Mouse (Mus musculus) left cerebral cortex, postnatal 25 days (tissue): ENCODE measurements around the gene Proser3. TPM values are rescaled to one million over a fixed set of nuclear protein-coding genes. Genes with fewer than 3 reads are reported as not detected.

Experiments used
- DNase-seq, 2 experiments: peaks; one replicate each; pipeline ENCODE4 v3.0.0; 2022; ENCODE audit warnings: low spot score in 2 of 2, mixed read lengths in 1 of 2
- intact Hi-C: fragments of 180-260 bp; cut with DNase I; formaldehyde crosslinking; loops from one replicate; pipeline ENCODE4 v1.15.1; 2025
- total RNA-seq, 2 experiments: library from RNA; stranded (reverse); gene quantifications; 2 replicates each; pipeline ENCODE4 v1.2.3; 2021

Proser3 gene
- total RNA-seq, 2 experiments from 2014 or later = 5.2 to 5.5 TPM

DNA sequence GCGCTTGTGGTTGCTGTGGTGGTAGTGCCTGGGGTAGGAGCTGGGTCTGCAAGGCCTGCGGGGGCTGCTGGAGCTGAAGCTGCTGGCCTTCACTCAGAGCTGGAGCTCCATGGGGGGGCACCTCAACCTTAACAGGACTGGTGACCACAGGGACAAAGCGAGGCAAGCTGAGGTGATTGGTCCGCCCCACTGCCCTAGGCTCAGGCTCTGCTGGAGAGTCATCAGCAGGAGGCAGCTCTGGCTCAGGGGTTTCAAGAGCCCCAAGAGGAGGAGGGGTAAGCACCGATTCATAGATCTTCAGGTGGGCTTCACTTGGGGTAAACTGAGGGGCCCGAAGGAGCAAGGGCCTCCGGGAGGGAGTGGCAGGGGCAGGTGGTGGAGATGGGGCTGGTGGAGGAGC, 33.1 kb upstream of the Proser3 start:
- intact Hi-C loops = loop anchor here (5.0 kb wide), 1 partner anchor 272 kb away; the partner anchor contains the start of gene Ffar3

DNA sequence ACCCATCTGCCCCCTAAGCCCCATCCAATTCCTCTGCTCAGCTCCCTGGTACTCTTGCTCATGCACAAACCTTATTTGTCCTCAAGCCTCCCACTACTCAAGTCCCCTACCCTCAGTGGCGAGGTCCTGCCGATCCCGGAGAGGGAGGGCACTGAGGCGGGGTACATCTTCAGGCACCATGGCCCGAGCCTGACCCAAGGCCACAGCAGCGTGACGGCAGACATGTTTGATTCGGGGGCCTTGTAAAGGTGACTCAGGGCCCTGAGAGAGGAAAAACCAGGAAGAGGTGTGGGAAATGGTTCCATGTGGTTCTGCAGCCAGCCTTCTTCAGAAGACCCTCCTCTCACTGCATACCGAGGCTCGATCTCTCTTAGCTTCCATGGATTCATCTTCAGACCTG, 32.2 kb upstream of the Proser3 start:
- intact Hi-C loops = no loop called here
- DNase-seq = no peak

More for the DNA sequence above, 33.1 kb upstream of the Proser3 start:
- no peak for DNase-seq

DNA sequence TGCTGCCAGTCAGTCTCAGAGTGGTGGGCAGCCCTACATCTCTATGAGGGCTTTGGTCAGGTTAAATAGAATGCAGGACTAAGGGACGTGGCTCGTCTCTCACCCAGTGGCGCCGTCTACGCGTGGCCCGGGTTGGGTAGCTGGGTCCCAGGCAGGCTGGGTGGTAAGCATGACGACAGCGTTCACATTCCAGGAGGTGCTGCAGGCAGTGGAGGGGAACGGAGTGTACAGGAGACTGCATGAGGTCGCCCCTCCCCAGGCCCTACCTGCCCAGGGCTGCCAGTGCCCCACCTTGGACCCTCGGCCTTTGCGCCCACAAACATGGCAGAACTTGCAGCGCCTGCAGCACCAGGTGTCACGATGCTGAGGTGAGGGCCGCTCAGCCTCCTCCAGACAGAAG, 29.4 kb upstream of the Proser3 start:
- no peak for DNase-seq
- intact Hi-C loops = no loop called here

DNA sequence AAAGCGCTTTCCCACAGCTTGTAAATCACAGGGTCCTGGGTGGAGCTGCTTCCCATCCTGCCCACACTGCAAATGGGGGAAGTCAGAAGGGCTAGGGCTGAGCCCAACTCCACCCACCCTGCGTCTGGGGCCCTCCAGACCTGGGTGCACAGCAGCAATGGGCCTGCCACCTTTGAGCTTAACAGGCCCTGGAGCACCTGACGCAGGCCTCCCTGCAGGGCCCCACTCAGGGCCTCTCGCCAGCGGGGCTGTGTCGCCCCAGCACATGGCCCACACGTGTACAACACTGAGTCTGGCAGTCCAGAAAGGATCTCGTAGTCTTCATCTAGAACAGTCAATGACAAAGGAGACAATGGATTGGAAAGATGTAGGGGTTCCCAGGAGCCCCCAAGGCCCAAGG, 27.9 kb upstream of the Proser3 start:
- intact Hi-C loops = no loop called here
- no peak for DNase-seq

DNA sequence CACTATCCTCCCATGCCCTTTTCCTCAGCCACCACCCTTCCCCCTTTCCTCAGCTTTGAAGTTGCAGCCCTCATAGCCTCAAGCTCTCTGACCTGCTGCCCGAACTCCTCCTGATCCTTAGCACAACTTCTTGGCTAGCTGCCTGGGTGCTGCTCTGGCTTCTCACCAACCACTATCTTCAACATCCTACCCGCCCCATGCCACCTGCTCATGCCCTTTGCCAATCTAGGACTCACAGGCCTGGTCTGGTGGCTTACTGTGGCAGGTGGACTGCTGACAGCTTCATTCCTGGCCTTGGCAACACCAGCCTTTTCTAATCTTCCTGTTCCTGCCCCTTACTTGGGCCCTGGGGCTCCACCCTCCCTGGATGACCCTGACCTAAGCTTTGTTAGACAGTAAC, 20.9 kb upstream of the Proser3 start:
- intact Hi-C loops = no loop called here
- no peak for DNase-seq

DNA sequence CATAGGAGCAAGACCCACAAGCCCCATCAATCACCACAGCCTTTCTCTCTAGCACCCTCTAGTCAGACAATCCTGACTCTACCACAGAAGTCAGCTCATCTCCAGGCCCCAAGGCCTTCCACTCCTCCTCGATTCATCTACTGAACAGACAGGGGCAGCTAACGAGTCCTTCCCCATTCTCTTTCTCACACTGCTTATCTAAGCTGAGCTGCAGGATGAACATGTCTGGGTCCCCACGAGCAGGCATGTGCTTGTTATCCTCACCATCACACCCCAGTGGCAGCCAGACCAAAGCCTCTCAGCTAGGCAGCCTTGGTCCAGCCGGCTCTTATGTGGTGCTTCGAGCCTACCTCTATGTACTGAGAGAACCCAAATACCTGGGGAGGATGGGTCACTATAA, 20.3 kb upstream of the Proser3 start:
- intact Hi-C loops = no loop called here
- no peak for DNase-seq

DNA sequence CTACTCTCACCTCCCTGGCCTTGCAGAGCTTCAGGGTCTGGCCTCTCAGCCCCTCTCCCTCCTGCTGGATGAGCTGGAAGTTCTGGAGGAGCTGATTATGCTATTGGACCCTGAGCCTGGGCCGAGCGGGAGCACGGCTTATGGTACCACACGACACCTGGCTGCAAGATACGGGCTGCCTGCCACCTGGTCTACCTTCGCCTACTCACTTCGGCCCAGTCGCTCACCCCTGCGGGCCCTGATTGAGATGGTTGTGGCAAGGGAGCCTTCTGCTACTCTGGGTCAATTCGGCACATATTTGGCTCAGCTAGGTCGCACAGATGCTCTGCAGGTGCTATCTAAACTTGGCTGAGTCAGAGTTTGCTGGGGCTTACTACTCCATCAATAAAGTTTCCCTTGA, 15.5 kb upstream of the Proser3 start:
- intact Hi-C loops = no loop called here
- no peak for DNase-seq

DNA sequence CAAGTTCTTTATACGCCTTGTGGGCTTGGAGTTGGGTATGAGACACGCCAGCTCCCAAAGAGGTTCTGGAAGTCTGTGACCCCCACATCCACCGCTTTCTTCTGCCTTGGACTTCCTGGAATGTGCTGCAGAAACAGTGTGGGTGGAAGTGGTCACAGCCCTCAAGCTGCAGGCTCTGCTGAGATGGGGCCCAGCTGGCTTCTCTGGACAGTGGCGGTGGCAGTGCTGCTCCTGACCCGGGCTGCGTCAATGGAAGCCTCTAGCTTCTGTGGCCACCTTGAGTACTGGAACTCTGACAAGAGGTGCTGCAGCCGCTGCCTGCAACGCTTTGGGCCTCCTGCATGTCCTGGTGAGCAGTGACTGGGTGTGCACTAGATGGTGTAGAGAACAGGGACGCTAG, 13.9 kb upstream of the Proser3 start:
- no peak for DNase-seq

DNA sequence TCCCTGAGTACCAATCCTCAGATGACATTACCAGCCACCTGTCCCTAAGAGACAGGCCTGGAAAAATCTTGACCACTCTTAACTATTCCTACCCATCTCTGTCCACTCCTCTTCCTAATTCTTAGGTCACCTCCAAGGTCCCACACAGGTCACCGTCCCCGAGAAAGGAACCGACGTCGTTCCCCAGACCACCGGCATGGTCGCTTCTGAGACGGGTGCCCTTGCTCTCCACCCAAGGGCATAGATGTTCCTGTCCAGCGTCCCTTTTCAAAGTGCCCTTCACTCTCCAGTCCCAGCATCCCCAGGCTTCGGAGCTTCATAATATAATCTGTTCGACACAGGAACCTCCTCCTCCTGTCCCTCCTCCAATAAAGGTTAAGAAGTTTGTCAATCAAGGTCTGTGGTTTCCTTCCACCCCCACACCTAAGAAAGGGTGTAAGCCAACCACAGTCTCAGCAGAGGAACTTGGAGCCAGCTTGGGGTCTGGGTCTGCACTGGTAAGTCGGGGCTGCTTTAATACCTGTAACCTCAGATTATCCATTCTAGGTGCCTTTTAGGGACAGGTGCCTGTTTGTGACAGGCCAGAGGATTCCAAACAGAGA, 13.0 kb upstream of the Proser3 start, which contains the start of gene Igflr1:
TSS of gene Igflr1 (plus strand) at position 458 of the 602 bp plus-strand sequence.
- intact Hi-C loops = no loop called here
- DNase-seq = no peak

More for the DNA sequence above, 13.9 kb upstream of the Proser3 start:
- intact Hi-C loops = no loop called here

DNA sequence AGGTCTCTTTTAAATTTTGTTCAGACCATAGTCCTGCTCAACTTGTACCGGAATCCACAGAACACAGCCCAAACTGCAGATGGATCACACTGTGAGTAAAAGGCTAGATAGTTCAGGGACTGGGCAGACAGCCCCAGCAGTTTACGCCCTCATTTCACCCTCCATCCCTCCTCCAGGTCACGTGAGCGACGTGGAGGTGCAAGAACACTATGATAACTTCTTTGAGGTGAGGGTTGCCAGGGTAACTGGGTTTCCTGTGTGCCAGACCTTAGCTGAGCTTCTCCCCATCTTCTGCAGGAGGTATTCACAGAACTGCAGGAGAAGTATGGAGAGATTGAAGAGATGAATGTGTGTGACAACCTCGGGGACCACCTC, 11.8 kb upstream of the Proser3 start:
- DNase-seq = no peak
- intact Hi-C loops = loop anchor here (1.0 kb wide), 1 partner anchor 24 kb away; the partner anchor contains the start of gene Kmt2b

DNA sequence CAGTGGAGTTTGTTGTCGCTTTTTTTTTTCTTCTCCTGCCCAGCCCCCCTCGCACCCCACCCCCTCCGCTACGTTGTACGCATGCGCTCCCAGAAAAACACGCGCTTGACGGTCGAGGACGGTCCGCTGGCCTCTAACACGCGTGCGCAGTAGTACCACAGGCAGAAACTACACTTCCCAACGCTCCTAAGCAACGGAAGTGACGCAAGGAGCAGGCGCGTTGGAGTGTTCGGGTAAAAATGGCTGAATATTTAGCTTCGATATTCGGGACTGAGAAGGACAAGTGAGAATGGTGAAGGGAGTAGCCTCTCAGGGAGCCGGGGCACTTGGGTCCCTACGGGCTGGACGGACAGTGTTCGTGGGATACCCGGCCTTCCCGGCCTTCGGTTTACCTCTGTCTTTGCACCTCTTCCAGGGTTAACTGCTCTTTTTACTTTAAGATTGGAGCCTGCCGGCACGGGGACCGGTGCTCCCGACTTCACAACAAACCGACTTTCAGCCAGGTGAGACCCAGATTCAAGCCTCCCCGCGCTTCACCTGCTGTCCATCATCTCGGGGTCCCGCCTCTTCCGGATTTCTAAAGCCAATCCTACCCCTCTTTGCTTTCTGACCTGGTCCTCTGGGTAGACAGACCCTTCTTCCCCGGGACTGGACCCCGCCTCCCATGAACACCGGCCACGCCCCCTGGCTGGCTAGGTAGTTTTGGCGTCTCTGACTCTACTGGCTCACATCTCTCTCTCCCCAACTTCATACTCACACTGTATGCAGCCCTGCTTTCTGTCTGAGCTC, 11.2 kb upstream of the Proser3 start, which contains the start of the genes U2af1l4, Gm49396 and Psenen:
TSS of gene U2af1l4 (plus strand) at position 185 of the 789 bp plus-strand sequence.
TSS of gene Gm49396 (plus strand) at position 228 of the 789 bp plus-strand sequence.
TSS of gene Psenen (minus strand) at position 511 of the 789 bp plus-strand sequence.
- intact Hi-C loops = loop anchor here (1.0 kb wide), 1 partner anchor 25 kb away; the partner anchor contains the start of gene Kmt2b
- peak; percentile 95 to 98 for DNase-seq

DNA sequence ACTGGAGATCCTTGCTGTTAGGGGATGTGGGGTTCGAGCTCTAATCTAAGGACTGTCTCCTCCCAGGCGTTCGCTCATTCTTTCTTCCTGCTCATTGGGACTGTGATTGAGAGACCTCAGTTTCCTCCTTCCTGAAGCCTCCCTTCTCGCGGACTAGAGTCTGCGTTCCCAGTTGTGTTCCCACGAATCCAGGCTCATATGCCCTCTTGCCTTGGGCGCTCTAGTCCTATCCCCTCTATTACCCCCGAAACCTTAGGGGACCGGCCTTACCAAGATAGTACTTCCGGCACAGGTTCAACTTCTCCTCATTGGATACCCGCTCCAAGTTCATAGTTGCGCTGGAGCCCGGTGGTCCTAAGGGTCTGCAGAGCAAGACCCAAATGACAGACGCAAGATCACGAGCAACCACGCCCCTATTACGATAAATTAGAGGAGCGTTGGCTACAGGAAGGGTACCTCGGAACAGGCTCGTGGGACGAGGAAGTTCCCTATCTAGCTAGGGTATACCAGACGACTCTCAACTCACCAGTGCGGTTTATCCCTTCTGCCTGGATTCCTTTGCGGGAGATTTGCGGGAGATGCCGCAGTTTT, 10.5 kb upstream of the Proser3 start:
- intact Hi-C loops = loop anchor here (1.0 kb wide), 1 partner anchor 26 kb away; the partner anchor contains the start of gene Kmt2b

DNA sequence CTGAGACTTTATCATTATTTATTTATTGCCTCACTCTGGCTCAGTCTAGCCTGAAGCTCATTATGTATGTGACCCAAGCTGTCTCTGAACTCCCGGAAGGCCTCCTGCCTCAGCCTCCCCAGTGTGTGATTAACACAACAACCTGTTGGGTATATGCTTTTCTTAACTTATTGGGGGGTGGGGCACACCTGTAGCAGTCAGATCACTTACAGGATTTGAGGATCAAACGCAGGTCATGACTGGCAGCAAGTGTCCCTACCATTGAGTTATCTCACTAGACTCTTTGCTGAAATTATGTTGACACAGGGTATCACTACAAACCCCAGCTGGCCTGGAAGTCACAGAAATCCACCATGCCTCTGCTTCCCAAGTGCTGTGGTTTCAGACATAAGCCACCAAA, 8.2 kb upstream of the Proser3 start:
- no peak for DNase-seq
- intact Hi-C loops = no loop called here

More for the DNA sequence above, 10.5 kb upstream of the Proser3 start:
- DNase-seq = peak; percentile 52 to 63

DNA sequence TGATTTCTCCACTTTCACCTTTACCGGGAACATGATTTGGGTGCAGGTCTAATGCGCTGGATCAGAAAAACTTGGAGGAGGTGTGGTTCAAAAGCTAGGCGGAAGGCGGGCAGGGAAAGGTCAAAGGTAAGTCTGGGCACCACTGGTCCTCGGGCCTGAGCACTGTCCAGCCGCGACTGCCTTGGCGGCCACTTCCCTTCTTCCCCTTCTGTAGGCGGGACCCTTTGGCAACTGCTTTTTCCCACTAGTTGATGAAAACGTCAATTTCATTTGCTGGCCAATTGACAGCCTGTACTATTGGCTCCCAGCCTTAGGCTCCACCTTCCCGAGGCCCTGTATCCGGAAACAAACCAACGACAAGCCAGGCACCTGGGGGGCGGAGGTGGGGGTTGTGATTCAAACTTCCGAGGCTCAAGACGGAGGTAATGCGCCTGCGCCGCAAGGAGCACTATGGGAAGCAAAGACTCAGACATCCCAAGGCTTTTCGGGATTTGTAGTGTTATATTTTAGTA, 7.4 kb upstream of the Proser3 start, which contains the start of gene Lin37:
TSS of gene Lin37 (minus strand) at position 396 of the 512 bp plus-strand sequence.
- peak; percentile 98 to 100 for DNase-seq
- intact Hi-C loops = loop anchor here (2.0 kb wide), 1 partner anchor 115 kb away; the partner anchor contains the start of gene Aplp1

DNA sequence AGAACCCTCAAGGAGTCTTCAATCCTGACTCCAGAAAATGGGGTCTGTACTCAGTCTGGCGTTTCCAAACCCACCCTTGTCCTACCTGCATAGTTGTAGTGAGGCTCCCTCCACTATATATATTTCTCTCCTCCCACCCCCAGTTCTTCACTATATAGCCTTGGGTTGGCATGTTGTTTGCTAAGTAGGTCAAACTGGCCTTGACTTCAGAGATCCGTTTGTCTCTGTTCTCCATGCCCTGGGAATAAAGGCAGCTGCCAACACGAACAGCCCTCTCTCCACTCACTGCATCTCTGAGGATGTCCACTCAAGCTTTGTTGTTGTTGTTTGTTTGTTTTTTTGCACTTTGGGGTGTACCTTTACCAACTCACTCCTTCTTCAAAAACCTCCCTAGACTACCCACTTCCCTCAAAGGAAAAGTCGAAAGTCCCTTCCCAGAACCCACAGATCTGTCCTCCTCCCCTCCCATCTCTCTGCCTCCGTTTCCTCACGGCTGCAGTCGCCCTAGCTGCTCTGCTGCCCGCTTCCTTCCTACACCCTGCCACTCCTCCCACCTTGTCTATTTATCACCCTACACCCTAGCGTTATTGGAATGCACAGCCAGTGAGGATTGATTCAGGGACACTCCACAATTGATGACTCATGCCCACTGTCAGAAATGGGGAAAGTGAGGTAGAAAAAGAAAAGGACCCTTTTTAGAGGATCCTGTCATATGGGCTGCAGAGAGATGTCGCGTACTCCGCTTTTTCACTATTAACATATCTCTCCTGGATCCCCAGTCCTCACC, 6.8 kb upstream of the Proser3 start:
- peak in 1 of 2 experiments; percentile 39 for DNase-seq
- intact Hi-C loops = loop anchor here (2.0 kb wide), 1 partner anchor 114 kb away; the partner anchor contains the start of gene Aplp1

DNA sequence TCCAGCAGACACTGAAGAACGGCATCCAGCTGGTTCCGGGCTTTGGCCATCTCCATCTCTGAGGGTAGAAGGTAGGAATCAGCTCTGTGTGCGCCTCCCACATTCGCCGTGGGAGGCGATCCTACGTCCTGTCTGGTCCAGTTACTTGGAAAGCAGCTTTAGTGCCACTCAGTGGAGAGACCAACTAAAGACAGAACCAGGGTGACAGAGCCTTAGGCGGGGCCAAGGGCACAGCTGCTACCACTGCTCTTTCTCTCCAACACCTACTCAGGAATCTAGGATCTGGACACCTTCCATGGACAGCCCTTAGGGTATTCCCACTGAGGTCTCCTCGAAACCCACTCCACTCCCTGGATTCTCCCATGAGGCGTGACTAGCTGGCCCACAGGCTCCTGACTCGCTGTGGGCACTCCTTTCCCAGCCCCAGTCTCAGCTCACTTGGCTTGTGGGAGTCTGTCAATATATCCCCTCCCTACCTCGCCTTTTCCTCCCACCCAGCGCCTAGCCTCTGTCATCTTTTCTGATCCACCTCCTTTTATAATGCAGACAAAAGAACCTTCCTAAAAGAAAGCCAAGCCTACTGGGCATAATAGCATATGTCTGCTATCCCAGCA, 5.9 kb upstream of the Proser3 start:
- intact Hi-C loops = loop anchor here (2.0 kb wide), 1 partner anchor 113 kb away; the partner anchor contains the start of gene Aplp1
- DNase-seq = peak in 1 of 2 experiments; percentile 40

DNA sequence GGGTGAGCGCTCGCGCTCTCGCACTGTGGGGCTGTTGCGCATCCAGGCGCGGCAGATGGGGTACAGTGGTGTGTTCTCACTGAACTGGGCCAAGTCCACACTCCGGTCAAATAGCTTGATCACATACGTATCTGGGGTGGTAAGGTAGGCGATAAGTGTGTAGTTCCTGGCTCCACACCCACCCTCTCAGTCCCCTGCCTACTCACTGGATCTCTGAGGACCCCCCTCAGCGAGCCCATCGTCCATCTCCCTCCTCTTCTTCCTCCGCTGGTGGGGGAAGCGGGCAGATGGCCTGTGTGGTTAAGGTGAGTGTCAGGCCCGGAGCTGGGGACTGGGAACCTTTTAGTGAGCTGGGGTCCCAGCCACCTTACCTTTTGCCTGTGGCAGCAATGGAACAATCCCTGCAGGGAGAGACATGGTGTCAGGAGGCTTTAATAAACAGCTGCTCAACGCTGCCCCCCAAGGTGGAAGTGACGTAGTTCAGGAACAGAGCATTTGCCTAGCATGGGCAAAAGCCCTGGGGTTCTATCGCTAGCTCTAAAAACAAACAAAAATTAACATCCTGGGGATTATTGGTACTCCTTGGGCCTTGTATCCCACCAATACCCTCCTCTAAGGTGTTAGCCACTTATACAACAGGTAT, 4.9 kb upstream of the Proser3 start:
- no peak for DNase-seq
- intact Hi-C loops = no loop called here
